Mouse (Mus musculus) bone marrow, adult 2 months (tissue): ENCODE results near the gene Slc35e2.

Experiments used
- CTCF ChIP-seq: fragments of 200-500 bp; IDR thresholded peaks from 2 replicates; pipeline ENCODE4 v1.5.1; 2011; ENCODE audit warnings: low read length, control low read depth; ENCODE audit not compliant: control insufficient read depth, insufficient read depth
- POLR2A ChIP-seq: fragments of 200-500 bp; IDR thresholded peaks from 2 replicates; pipeline ENCODE4 v1.6.1; 2011; ENCODE audit warnings: low read depth, mild to moderate bottlenecking, control low read depth, low read length, borderline replicate concordance; ENCODE audit not compliant: control insufficient read depth

DNA sequence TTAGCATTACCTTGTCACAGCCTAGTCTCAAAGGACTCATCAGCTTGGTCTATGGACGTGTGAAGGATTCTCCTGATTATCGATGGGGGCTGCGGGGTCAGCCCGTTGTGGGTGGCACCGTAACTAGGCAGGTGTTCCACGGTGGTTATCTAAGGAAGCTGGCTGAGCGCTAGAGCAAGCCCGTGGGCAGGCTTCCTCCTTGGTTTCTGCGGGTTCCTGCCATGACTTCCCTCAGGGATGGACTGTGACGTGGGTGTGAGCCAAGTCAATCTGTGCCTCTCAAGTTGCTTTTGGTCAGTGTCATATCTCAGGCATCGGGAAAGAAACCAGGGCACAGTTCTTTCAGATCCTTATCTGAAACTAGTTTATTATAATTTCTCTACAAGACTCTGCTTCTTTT lies 26.3 kb upstream of the Slc35e2 start:
- TF ChIP-seq POLR2A, result no peak
- no peak for TF ChIP-seq CTCF
